In genomic region chr7:60391011-60391863, GRCm38 (mm10) we compare ENCODE assay signal across 8 mouse cellular contexts.
DNase-seq lines count a peak whose midpoint lies in the region; ATAC-seq and TF ChIP-seq lines count a peak whose summit lies in the region.
"Not testable (repeated sequence)": the region's sequence is repeated elsewhere in the genome, so short reads cannot be mapped to it uniquely, and the experiment has no call there.

No protein-coding gene starts in this region.

- not testable (repeated sequence) for TF ChIP-seq EP300 in stomach, postnatal 0 days (optimal IDR thresholded peaks at IDR 0.05)

- 17% methylated on average over 33 of the region's 33 CpGs for WGBS in hindbrain, embryonic 12.5 days
- WGBS in liver, embryonic 13.5 days (ENCODE audit: insufficient replicate concordance) = 9% methylated on average over 33 of the region's 33 CpGs
- 11% methylated on average over 33 of the region's 33 CpGs for WGBS in stomach, postnatal 0 days

- H3K27ac ChIP-seq in hindbrain, embryonic 12.5 days = peak overlapping the region; percentile 30; the same call in 1 of the 2 replicates
- peak overlapping the region; percentile 67; the same call in 1 of the 2 replicates for H3K27ac ChIP-seq in layer of hippocampus, adult 2 months
- not testable (repeated sequence) for H3K27ac ChIP-seq in liver, embryonic 13.5 days; stomach, postnatal 0 days (replicated peaks)

- H3K9me3 ChIP-seq in hindbrain, embryonic 12.5 days (replicated peaks); liver, embryonic 13.5 days (replicated peaks); stomach, postnatal 0 days (ENCODE audit: control insufficient read depth, low read length): not testable (repeated sequence)

- not testable (repeated sequence) for H3K36me3 ChIP-seq in hindbrain, embryonic 12.5 days; liver, embryonic 13.5 days; stomach, postnatal 0 days (ENCODE audit: control insufficient read depth, insufficient read depth, low read length)

- not testable (repeated sequence) for TF ChIP-seq CTCF in layer of hippocampus, adult 2 months (conservative IDR thresholded peaks at IDR 0.05); stomach, postnatal 0 days (IDR thresholded peaks at IDR 0.05; ENCODE audit: low read depth)

- DNase-seq in adrenal gland, adult (ENCODE audit: inconsistent age in 2 of 2, low spot score in 1 of 2) = peak; percentile 43 to 78
- DNase-seq in cerebellum, postnatal 36 days = peak; percentile 61 to 71
- peak; percentile 6 to 30 for DNase-seq in frontal cortex, postnatal 10 days (ENCODE audit: low spot score in 2 of 2)
- peak; percentile 32 to 41 for DNase-seq in layer of hippocampus, adult 2 months (ENCODE audit: low spot score in 2 of 2)
- peak; percentile 9 for DNase-seq in liver, embryonic 13.5 days
- DNase-seq in neural tube, embryonic 10.5 days (ENCODE audit: extremely low spot score, low spot score) = peak; percentile 68
- peak; percentile 59 for DNase-seq in stomach, postnatal 0 days (ENCODE audit: low spot score)

- peak overlapping the region; percentile 34 for H3K4me3 ChIP-seq in hindbrain, embryonic 12.5 days
- H3K4me3 ChIP-seq in layer of hippocampus, adult 2 months = peak overlapping the region; percentile 51
- H3K4me3 ChIP-seq in liver, embryonic 13.5 days (replicated peaks) = peak overlapping the region; percentile 34
- H3K4me3 ChIP-seq in stomach, postnatal 0 days (ENCODE audit: low read depth, low read length) = peak overlapping the region; percentile 34

- H3K27me3 ChIP-seq in hindbrain, embryonic 12.5 days; liver, embryonic 13.5 days; stomach, postnatal 0 days (ENCODE audit: control insufficient read depth, insufficient read depth, low read length): not testable (repeated sequence)

- H3K4me1 ChIP-seq in hindbrain, embryonic 12.5 days; liver, embryonic 13.5 days (replicated peaks); stomach, postnatal 0 days (replicated peaks; ENCODE audit: control insufficient read depth, insufficient read depth): not testable (repeated sequence)

- H3K4me2 ChIP-seq in hindbrain, embryonic 12.5 days (replicated peaks) = peak overlapping the region; percentile 30
- H3K4me2 ChIP-seq in liver, embryonic 13.5 days = peak overlapping the region; percentile 47
- H3K4me2 ChIP-seq in stomach, postnatal 0 days (replicated peaks; ENCODE audit: low read depth) = peak overlapping the region; percentile 52

- 0 out of 2 replicates have a peak overlapping the region, but pooled peaks have one; percentile 27 for H3K9ac ChIP-seq in hindbrain, embryonic 12.5 days
- H3K9ac ChIP-seq in liver, embryonic 13.5 days; stomach, postnatal 0 days (ENCODE audit: low read length): not testable (repeated sequence)

- peak; percentile 96 for ATAC-seq in hindbrain, embryonic 12.5 days (ENCODE audit: low FRiP score)
- ATAC-seq in liver, embryonic 13.5 days (ENCODE audit: low read depth) = not testable (repeated sequence)
- ATAC-seq in stomach, postnatal 0 days (ENCODE audit: low FRiP score, low TSS enrichment) = peak; percentile 63; the same call in 1 of the 2 replicates

Comparison
In these comparisons a context has a peak if more than half of its experiments do, and no peak if none do; other contexts are left out.
1. DNase-seq: peak in every context shown above with its lines; median percentile 68 in neural tube, embryonic 10.5 days; 66 in cerebellum, postnatal 36 days; 60 in adrenal gland, adult; 59 in stomach, postnatal 0 days; 36 in layer of hippocampus, adult 2 months; 18 in frontal cortex, postnatal 10 days; 9 in liver, embryonic 13.5 days.